Mouse (Mus musculus): ENCODE measurements around the gene Eif1ad. TPM values are rescaled to one million over a fixed set of nuclear protein-coding genes. Genes with fewer than 3 reads are reported as not detected.
"Not testable (repeated sequence)": the region's sequence is repeated elsewhere in the genome, so short reads cannot be mapped to it uniquely, and the experiment has no call there.

Gene Eif1ad
- total RNA-seq, 2 experiments from 2014 or later: 33.6 to 37.8 TPM

GRCm38 (mm10) chr19:5374748-5375147 lies 8.2 kb downstream of the Eif1ad start:
- no peak for DNase-seq

GRCm38 (mm10) chr19:5377446-5377845 lies 10.9 kb downstream of the Eif1ad start:
- DNase-seq: no peak

GRCm38 (mm10) chr19:5383326-5383725 lies 16.8 kb downstream of the Eif1ad start:
- DNase-seq: no peak

- DNase-seq: no peak
These were observed 18.2 kb downstream of the Eif1ad start for GRCm38 (mm10) chr19:5384715-5385114.

- DNase-seq: peak; percentile 56
These were observed 21.5 kb downstream of the Eif1ad start for GRCm38 (mm10) chr19:5388011-5388441.

- peak; percentile 97 for DNase-seq
These were observed 22.2 kb downstream of the Eif1ad start, which contains the start of gene Sart1 for GRCm38 (mm10) chr19:5388588-5389242. Gene Sart1, minus strand, starts transcription at chr19:5388703.

- peak; percentile 56 for DNase-seq
These were observed 23.1 kb downstream of the Eif1ad start for GRCm38 (mm10) chr19:5389647-5390046.

GRCm38 (mm10) chr19:5390416-5390815 lies 23.9 kb downstream of the Eif1ad start:
- no peak for DNase-seq

- DNase-seq: peak; percentile 92
These were observed 26.4 kb downstream of the Eif1ad start for GRCm38 (mm10) chr19:5392892-5393291.

GRCm38 (mm10) chr19:5394168-5394567 lies 27.6 kb downstream of the Eif1ad start:
- DNase-seq: no peak

- no peak for DNase-seq
These were observed 28.8 kb downstream of the Eif1ad start for GRCm38 (mm10) chr19:5395371-5395770.

- not testable (repeated sequence) for DNase-seq
These were observed 34.5 kb downstream of the Eif1ad start for GRCm38 (mm10) chr19:5401073-5401472.

- DNase-seq: no peak
These were observed 35.8 kb downstream of the Eif1ad start, which contains the start of gene Tsga10ip for GRCm38 (mm10) chr19:5402293-5402692. Gene Tsga10ip, minus strand, starts transcription at chr19:5402526.

- no peak for DNase-seq
These were observed 39.4 kb downstream of the Eif1ad start for GRCm38 (mm10) chr19:5405924-5406323.

- peak; percentile 55 for DNase-seq
These were observed 40.1 kb downstream of the Eif1ad start for GRCm38 (mm10) chr19:5406531-5407126.

- DNase-seq: peak; percentile 73
These were observed 40.6 kb downstream of the Eif1ad start for GRCm38 (mm10) chr19:5407133-5407532.

- DNase-seq: peak; percentile 60
These were observed 41.8 kb downstream of the Eif1ad start for GRCm38 (mm10) chr19:5408057-5409001.

GRCm38 (mm10) chr19:5409068-5409467 lies 42.5 kb downstream of the Eif1ad start:
- DNase-seq: no peak

- DNase-seq: no peak
These were observed 44.1 kb downstream of the Eif1ad start for GRCm38 (mm10) chr19:5410641-5411040.

- DNase-seq: no peak
These were observed 45.4 kb downstream of the Eif1ad start for GRCm38 (mm10) chr19:5411961-5412360.

GRCm38 (mm10) chr19:5413840-5414239 lies 47.3 kb downstream of the Eif1ad start:
- DNase-seq: no peak

- no peak for DNase-seq
These were observed 48.0 kb downstream of the Eif1ad start for GRCm38 (mm10) chr19:5414534-5414957.

Data from adrenal gland, postnatal 10 days (tissue).